Mouse (Mus musculus) kidney, postnatal 4 days (tissue): Measurements from ENCODE around the gene Crybb1.

Experiments used
- DNase-seq, 2 experiments: peaks; one replicate each; pipeline ENCODE4 v3.0.0; 2021; ENCODE audit warnings: mixed read lengths in 2 of 2

The Crybb1 gene

DNA sequence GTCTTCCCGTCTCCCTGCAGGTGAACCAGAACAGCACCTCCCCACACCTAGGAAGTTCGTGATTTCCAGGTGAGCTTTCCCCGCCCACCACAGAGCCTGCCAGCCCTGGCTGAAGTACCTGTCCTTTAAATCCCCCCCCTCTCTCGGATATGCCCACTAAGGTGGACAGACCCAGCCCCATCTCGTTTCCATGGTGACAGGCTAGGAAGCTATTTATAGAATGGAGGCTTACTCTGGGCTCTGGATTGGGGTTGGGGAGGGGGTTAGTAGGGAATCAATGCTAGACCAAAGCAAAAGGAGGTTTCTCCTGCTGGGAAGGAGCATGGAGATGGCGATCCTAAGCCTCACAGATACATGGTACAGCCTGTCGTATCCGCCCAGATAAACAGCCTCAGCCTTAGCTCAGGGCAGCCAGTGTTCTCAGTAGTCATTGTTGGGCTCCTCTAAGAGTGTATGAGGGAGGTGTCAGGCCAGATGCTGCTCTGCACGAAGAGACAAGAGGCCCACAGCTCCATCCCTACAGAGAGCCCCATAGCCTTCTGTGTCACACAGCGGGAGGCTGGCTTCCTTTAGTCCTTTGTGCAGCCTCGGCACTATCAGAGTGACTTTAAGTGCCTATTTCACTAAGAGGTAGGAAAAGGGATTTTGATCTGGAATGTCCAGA lies 57.7 kb downstream of the Crybb1 start:
- DNase-seq = no peak

DNA sequence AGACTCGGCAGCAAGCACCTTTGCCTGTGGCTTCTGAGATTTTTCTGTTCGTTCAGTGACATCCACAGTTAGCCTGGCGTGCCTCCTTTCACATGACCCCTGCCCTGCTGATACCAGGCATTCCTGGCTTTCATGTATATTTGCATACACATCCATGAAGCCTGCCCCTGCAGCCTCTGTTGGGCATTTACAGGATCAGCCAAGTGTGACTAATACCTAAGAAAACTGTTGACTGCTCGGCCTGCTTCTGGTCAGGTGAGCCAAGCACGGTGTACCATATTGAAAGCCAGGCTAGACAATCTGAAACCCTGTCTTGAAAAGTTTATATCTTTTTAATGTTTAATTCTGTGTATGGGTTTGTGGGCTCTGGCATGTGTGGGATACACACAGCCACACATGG lies 60.9 kb downstream of the Crybb1 start:
- DNase-seq = peak in 1 of 2 experiments; percentile 48

DNA sequence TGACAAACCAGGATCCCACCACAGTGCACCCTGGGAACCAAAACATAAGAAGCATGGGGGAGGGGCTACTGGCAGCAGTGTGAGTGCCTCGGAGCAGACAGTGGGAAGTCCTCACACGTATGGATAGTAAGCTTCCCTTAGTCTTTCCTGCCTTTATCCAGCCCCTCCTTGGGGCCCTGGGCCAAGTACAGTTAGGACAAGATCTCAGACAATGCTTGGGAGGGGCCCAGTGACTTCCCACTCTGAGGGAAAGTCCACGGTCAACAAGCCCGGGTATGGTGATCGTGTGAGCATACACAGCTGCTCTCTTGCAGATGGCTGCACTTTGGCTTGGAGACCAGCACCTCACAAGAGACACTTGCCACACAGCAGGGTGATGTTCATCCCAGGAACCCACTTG lies 61.7 kb downstream of the Crybb1 start:
- peak; percentile 43 to 68 for DNase-seq
